ENCODE assay signal across 8 mouse cellular contexts in the genomic region with DNA sequence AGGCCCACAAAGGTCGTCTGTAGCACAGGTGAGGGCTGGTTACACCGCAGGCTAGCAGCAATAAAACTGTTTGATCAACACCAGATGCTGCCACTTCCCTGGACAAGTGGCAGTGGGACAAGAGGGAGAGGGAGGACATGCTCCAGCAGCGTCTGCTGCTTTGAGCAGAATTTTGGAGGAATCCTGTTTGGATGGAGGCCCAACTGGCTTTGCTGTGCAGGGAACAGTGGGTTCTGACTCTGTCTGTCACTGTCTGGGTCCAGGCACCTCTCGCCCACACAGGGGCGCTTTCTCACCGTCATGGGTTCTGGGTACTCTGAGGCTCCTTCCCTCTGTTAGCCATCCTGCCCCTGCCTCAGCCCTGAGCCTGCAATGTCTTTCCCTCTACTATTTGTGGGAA.
DNase-seq lines count a peak whose midpoint lies in the region; TF ChIP-seq lines count a peak whose summit lies in the region.

No protein-coding gene starts in this region.

- TF ChIP-seq CTCF in embryonic fibroblast, embryonic 13.5 days (IDR thresholded peaks at IDR 0.05; ENCODE audit: borderline replicate concordance, insufficient read depth, low read length), result 0 out of 2 replicates have a peak, but pooled peaks have one; percentile 8

- TF ChIP-seq POLR2A in embryonic fibroblast, embryonic 13.5 days (IDR thresholded peaks at IDR 0.05; ENCODE audit: low read depth, low read length), result no peak

- H3K27ac ChIP-seq in embryonic fibroblast, embryonic 13.5 days (ENCODE audit: insufficient read depth, low read length), result no peak overlapping the region

- H3K4me3 ChIP-seq in embryonic fibroblast, embryonic 13.5 days (ENCODE audit: insufficient read depth, low read length), result no peak overlapping the region

- DNase-seq in kidney, adult 9 months, result peak; percentile 26
- DNase-seq in kidney, adult 18-20 months, result no peak
- DNase-seq in kidney, postnatal 4 days, result peak; percentile 25 to 46
- peak; percentile 40 for DNase-seq in skeletal muscle tissue, adult 2 months (ENCODE audit: low read depth, low spot score)
- no peak for DNase-seq in frontal cortex, postnatal 25 days (ENCODE audit: low spot score in 2 of 2)
- DNase-seq in spleen, postnatal 10 days (ENCODE audit: low spot score in 2 of 2), result no peak
- no peak for DNase-seq in urinary bladder, postnatal 36 days (ENCODE audit: low spot score in 2 of 2)

- no peaks in the 10 kb centered on the region for H3K4me1 ChIP-seq in embryonic fibroblast, embryonic 13.5 days (ENCODE audit: control insufficient read depth, insufficient read depth, low read length)

Comparison
In these comparisons a context has a peak if more than half of its experiments do, and no peak if none do; other contexts are left out.
1. DNase-seq: peak in kidney, adult 9 months (single experiment), kidney, postnatal 4 days (2 of 2) and skeletal muscle tissue, adult 2 months (single experiment); none in kidney, adult 18-20 months (single experiment), frontal cortex, postnatal 25 days (0 of 2), spleen, postnatal 10 days (0 of 2) and urinary bladder, postnatal 36 days (0 of 2).